Mouse (Mus musculus) lung, embryonic 14.5 days (tissue): ENCODE data around the gene Fgfr2. TPM values are rescaled to one million over a fixed set of nuclear protein-coding genes. Genes with fewer than 3 reads are reported as not detected.

Experiments used
- ATAC-seq: fragments of 200-750 bp; cut with Nextera tagmentation; 2 replicates; pipeline ENCODE4 v1.8.0; 2017; ENCODE audit warnings: mild to moderate bottlenecking, moderate TSS enrichment, moderate library complexity; ENCODE audit not compliant: insufficient read depth
- DNase-seq: peaks from one replicate; pipeline ENCODE4 v3.0.0-alpha.2; 2015
- H3K27ac ChIP-seq: fragments of 300-500 bp; sonication (generic); 2 replicates; pipeline ENCODE4 v1.5.1; 2014; ENCODE audit warnings: low read depth, mild to moderate bottlenecking, moderate library complexity
- H3K27me3 ChIP-seq: fragments of 300-500 bp; sonication (generic); 2 replicates; pipeline ENCODE4 v1.6.1; 2014; ENCODE audit warnings: low read length, control low read depth; ENCODE audit not compliant: insufficient read depth
- H3K36me3 ChIP-seq: fragments of 300-500 bp; sonication (generic); 2 replicates; pipeline ENCODE4 v1.6.1; 2014; ENCODE audit warnings: control low read depth; ENCODE audit not compliant: insufficient read depth
- H3K4me1 ChIP-seq: fragments of 300-500 bp; sonication (generic); 2 replicates; pipeline ENCODE4 v1.6.1; 2014; ENCODE audit warnings: antibody characterized with exemption, control low read depth; ENCODE audit not compliant: insufficient read depth
- H3K4me2 ChIP-seq: fragments of 300-500 bp; sonication (generic); 2 replicates; pipeline ENCODE4 v1.6.1; 2014; ENCODE audit warnings: mild to moderate bottlenecking
- H3K4me3 ChIP-seq: fragments of 300-500 bp; sonication (generic); 2 replicates; pipeline ENCODE4 v1.5.1; 2014; ENCODE audit warnings: low read depth, low read length
- H3K9ac ChIP-seq: fragments of 300-500 bp; sonication (generic); 2 replicates; pipeline ENCODE4 v1.6.1; 2014
- H3K9me3 ChIP-seq: fragments of 300-500 bp; sonication (generic); 2 replicates; pipeline ENCODE4 v1.6.1; 2016; ENCODE audit warnings: low read depth, low read length, control low read depth
- CTCF ChIP-seq: IDR thresholded peaks from 2 replicates; pipeline ENCODE4 v1.5.1; 2016; ENCODE audit warnings: antibody characterized with exemption, low read depth
- WGBS: fragments of 180-500 bp; shearing (Covaris S2); extraction: QIAGEN DNeasy Blood & Tissue Kit; methylation state at CpG from one replicate; pipeline ENCODE4 v1.1.7; 2014; 5-methylcytosine and 5-hydroxymethylcytosine counted together
- polyA plus RNA-seq: library from polyadenylated mRNA; unstranded; fragments of >200 nt; fragmentation: Nextera tagmentation; extraction: Ambion mirVana; gene quantifications from 2 replicates; pipeline ENCODE4 v1.2.1, GENCODE M21; 2014

Fgfr2 gene
- polyA plus RNA-seq, 1 experiment from 2014 or later: 179 TPM

- ATAC-seq (peak; percentile 39), DNase-seq (peak; percentile 66)
- Histone ChIP-seq H3K9ac (peak overlapping the region; percentile 13; the same call in 1 of the 2 replicates), H3K4me1 (peaks cover 14% of the 10 kb centered on the region), H3K36me3 (peaks cover 5% of the 10 kb centered on the region; the same call in 1 of the 2 replicates), H3K27me3 (no peaks in the 10 kb centered on the region), H3K27ac (peak overlapping the region; percentile 75; the same call in 1 of the 2 replicates), H3K4me3 (no peak overlapping the region), H3K4me2 (no peak overlapping the region), H3K9me3 (no peaks in the 10 kb centered on the region)
- 18% methylated on average over 7 of the region's 7 CpGs for whole genome bisulfite sequencing
- peak; percentile 32; the same call in 1 of the 2 replicates for TF ChIP-seq CTCF
These were observed 341.9 kb downstream of the Fgfr2 start for GRCm38 (mm10) chr7:132781130-132781814.

- WGBS: 32% methylated on average over 4 of the region's 4 CpGs
- H3K27ac ChIP-seq: peak overlapping the region; percentile 75
- DNase-seq: peak; percentile 44
- peak; percentile 45 for TF ChIP-seq CTCF
- ATAC-seq: 0 out of 2 replicates have a peak, but pooled peaks have one; percentile 13
- H3K4me3 ChIP-seq: no peak overlapping the region
- peaks cover 14% of the 10 kb centered on the region for H3K4me1 ChIP-seq
- H3K36me3 ChIP-seq: peaks cover 12% of the 10 kb centered on the region; the same call in 1 of the 2 replicates
- no peaks in the 10 kb centered on the region for H3K27me3 ChIP-seq
- H3K9ac ChIP-seq: no peak overlapping the region; the same call in 1 of the 2 replicates
- no peak overlapping the region for H3K4me2 ChIP-seq
- H3K9me3 ChIP-seq: no peaks in the 10 kb centered on the region
These were observed 342.5 kb downstream of the Fgfr2 start for GRCm38 (mm10) chr7:132780611-132781010.

- ATAC-seq (no peak), DNase-seq (no peak)
- Histone ChIP-seq H3K4me1 (peaks cover 14% of the 10 kb centered on the region), H3K27me3 (no peaks in the 10 kb centered on the region), H3K9ac (no peak overlapping the region), H3K9me3 (no peaks in the 10 kb centered on the region), H3K4me2 (no peak overlapping the region), H3K27ac (no peak overlapping the region), H3K4me3 (no peak overlapping the region), H3K36me3 (peaks cover 25% of the 10 kb centered on the region; the same call in 1 of the 2 replicates)
- 60% methylated on average over 13 of the region's 13 CpGs for WGBS
- TF ChIP-seq CTCF: no peak
These were observed 344.5 kb downstream of the Fgfr2 start for GRCm38 (mm10) chr7:132778630-132779029.

GRCm38 (mm10) chr7:132777728-132778453, 345.3 kb downstream of the Fgfr2 start:
- Histone ChIP-seq H3K36me3 (peaks cover 25% of the 10 kb centered on the region; the same call in 1 of the 2 replicates), H3K27me3 (no peaks in the 10 kb centered on the region), H3K4me2 (no peak overlapping the region), H3K9ac (no peak overlapping the region), H3K4me3 (no peak overlapping the region), H3K9me3 (no peaks in the 10 kb centered on the region), H3K4me1 (peaks cover 14% of the 10 kb centered on the region), H3K27ac (no peak overlapping the region)
- ATAC-seq (no peak), DNase-seq (no peak)
- no peak for TF ChIP-seq CTCF
- WGBS: 90% methylated on average over 1 of the region's 1 CpGs

GRCm38 (mm10) chr7:132777117-132777516, 346.0 kb downstream of the Fgfr2 start:
- no peak overlapping the region for H3K4me2 ChIP-seq
- WGBS: 90% methylated on average over 7 of the region's 7 CpGs
- TF ChIP-seq CTCF: no peak
- H3K36me3 ChIP-seq: peaks cover 25% of the 10 kb centered on the region; the same call in 1 of the 2 replicates
- no peak for ATAC-seq
- DNase-seq: no peak
- H3K9me3 ChIP-seq: no peaks in the 10 kb centered on the region
- no peak overlapping the region for H3K4me3 ChIP-seq
- H3K4me1 ChIP-seq: peaks cover 14% of the 10 kb centered on the region
- H3K27ac ChIP-seq: no peak overlapping the region
- no peak overlapping the region for H3K9ac ChIP-seq
- no peaks in the 10 kb centered on the region for H3K27me3 ChIP-seq

- no peak overlapping the region for H3K4me2 ChIP-seq
- H3K27me3 ChIP-seq: no peaks in the 10 kb centered on the region
- no peak overlapping the region for H3K27ac ChIP-seq
- ATAC-seq: no peak
- no peaks in the 10 kb centered on the region for H3K9me3 ChIP-seq
- H3K9ac ChIP-seq: no peak overlapping the region; the same call in 1 of the 2 replicates
- no peak for DNase-seq
- H3K4me1 ChIP-seq: peaks cover 13% of the 10 kb centered on the region
- H3K4me3 ChIP-seq: peak overlapping the region; percentile 14; the same call in 1 of the 2 replicates
- WGBS: 85% methylated on average over 7 of the region's 7 CpGs
- TF ChIP-seq CTCF: no peak
- H3K36me3 ChIP-seq: peaks cover 29% of the 10 kb centered on the region
These were observed 346.6 kb downstream of the Fgfr2 start for GRCm38 (mm10) chr7:132776338-132777111.
